Mouse (Mus musculus) spleen, adult 2 months (tissue): ENCODE data around the gene Gm4131.

Experiments used
- CTCF ChIP-seq: fragments of 200-500 bp; IDR thresholded peaks from 2 replicates; pipeline ENCODE4 v1.5.1; 2011; ENCODE audit warnings: mild to moderate bottlenecking, inconsistent platforms; ENCODE audit not compliant: insufficient read depth, insufficient read length, insufficient replicate concordance; ENCODE audit errors: extremely low read depth
- POLR2A ChIP-seq: fragments of 200-500 bp; IDR thresholded peaks from 2 replicates; pipeline ENCODE4 v1.6.1; 2011; ENCODE audit warnings: low read depth, low read length, inconsistent platforms

GRCm38 (mm10) chr14:62440036-62440435 lies 126.7 kb downstream of the Gm4131 start:
- TF ChIP-seq CTCF (no peak), POLR2A (no peak)
